Mouse (Mus musculus): ENCODE measurements at regions not wholly inside any gene's neighbourhood (a gene's known extent, or its start where the extent isn't known, plus 50 kb on each side); places are given as distances from the start of the nearest gene placed in this dataset.
"Not testable (repeated sequence)": the region's sequence is repeated elsewhere in the genome, so short reads cannot be mapped to it uniquely, and the experiment has no call there.

DNA sequence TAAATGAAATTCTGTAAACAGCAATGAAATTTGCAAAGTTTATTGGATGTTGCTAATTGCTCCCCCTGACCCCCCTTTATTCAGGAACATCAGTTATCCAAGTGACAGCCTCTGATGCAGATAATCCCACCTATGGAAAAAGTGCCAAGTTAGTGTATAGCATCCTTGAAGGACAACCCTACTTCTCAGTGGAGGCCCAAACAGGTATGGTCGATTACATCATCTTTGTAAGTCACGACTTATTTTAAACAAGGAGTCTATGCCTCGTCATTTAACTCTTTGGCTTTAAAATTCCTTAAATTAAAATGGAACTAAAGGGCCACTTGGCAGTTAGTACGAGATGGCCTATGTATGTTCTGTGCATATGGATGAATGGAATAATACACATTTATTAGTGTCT is 217.6 kb downstream of the Gm15319 start:
- H3K27me3 ChIP-seq (ENCODE audit: control insufficient read depth, insufficient read depth, low read length); H3K9me3 ChIP-seq (replicated peaks; ENCODE audit: control insufficient read depth, low read length); H3K4me1 ChIP-seq (ENCODE audit: control insufficient read depth, insufficient read depth, low read length); ATAC-seq (replicated peaks; ENCODE audit: insufficient number of reproducible peaks, low FRiP score, low TSS enrichment, low read depth); H3K9ac ChIP-seq (replicated peaks; ENCODE audit: low read length); DNase-seq (ENCODE audit: low spot score); H3K4me2 ChIP-seq (ENCODE audit: low read depth, low read length); H3K4me3 ChIP-seq (ENCODE audit: low read depth, low read length); H3K27ac ChIP-seq (replicated peaks; ENCODE audit: low read depth, low read length); H3K36me3 ChIP-seq (replicated peaks; ENCODE audit: control insufficient read depth, insufficient read depth, low read depth, low read length): not testable (repeated sequence)
- 88% methylated on average over 4 of the region's 4 CpGs for WGBS

- ATAC-seq (replicated peaks; ENCODE audit: insufficient number of reproducible peaks, low FRiP score, low TSS enrichment, low read depth), result not testable (repeated sequence)
Observed at GRCm38 (mm10) chr8:20151317-20152047, 211.5 kb downstream of the Gm15319 start.

GRCm38 (mm10) chr8:20154091-20154490 is 208.9 kb downstream of the Gm15319 start:
- H3K4me2 ChIP-seq (ENCODE audit: low read depth, low read length); H3K27ac ChIP-seq (replicated peaks; ENCODE audit: low read depth, low read length); H3K4me1 ChIP-seq (ENCODE audit: control insufficient read depth, insufficient read depth, low read length); ATAC-seq (replicated peaks; ENCODE audit: insufficient number of reproducible peaks, low FRiP score, low TSS enrichment, low read depth); DNase-seq (ENCODE audit: low spot score); H3K36me3 ChIP-seq (replicated peaks; ENCODE audit: control insufficient read depth, insufficient read depth, low read depth, low read length); H3K9me3 ChIP-seq (replicated peaks; ENCODE audit: control insufficient read depth, low read length); H3K9ac ChIP-seq (replicated peaks; ENCODE audit: low read length); H3K4me3 ChIP-seq (ENCODE audit: low read depth, low read length); H3K27me3 ChIP-seq (ENCODE audit: control insufficient read depth, insufficient read depth, low read length): not testable (repeated sequence)
- 88% methylated on average over 1 of the region's 1 CpGs for WGBS

More at GRCm38 (mm10) chr8:20151317-20152047, 211.5 kb downstream of the Gm15319 start:
- H3K27ac ChIP-seq (replicated peaks; ENCODE audit: low read depth, low read length); H3K4me1 ChIP-seq (ENCODE audit: control insufficient read depth, insufficient read depth, low read length); H3K9me3 ChIP-seq (replicated peaks; ENCODE audit: control insufficient read depth, low read length); H3K36me3 ChIP-seq (replicated peaks; ENCODE audit: control insufficient read depth, insufficient read depth, low read depth, low read length); DNase-seq (ENCODE audit: low spot score); H3K27me3 ChIP-seq (ENCODE audit: control insufficient read depth, insufficient read depth, low read length); H3K9ac ChIP-seq (replicated peaks; ENCODE audit: low read length); H3K4me3 ChIP-seq (ENCODE audit: low read depth, low read length); H3K4me2 ChIP-seq (ENCODE audit: low read depth, low read length): not testable (repeated sequence)
- WGBS, result 90% methylated on average over 4 of the region's 11 CpGs

Measured in embryonic facial prominence, embryonic 11.5 days (tissue).